Mouse (Mus musculus) embryonic facial prominence, embryonic 12.5 days (tissue): ENCODE results near the gene 2010111I01Rik. TPM values are rescaled to one million over a fixed set of nuclear protein-coding genes. Genes with fewer than 3 reads are reported as not detected.
"Not testable (repeated sequence)": the region's sequence is repeated elsewhere in the genome, so short reads cannot be mapped to it uniquely, and the experiment has no call there.

Experiments used
- ATAC-seq: fragments of 200-750 bp; cut with Nextera tagmentation; 2 replicates; pipeline ENCODE4 v1.8.0; 2017; ENCODE audit not compliant: insufficient number of reproducible peaks, insufficient read depth, low FRiP score, low TSS enrichment
- H3K27ac ChIP-seq: fragments of 300-500 bp; sonication (generic); 2 replicates; pipeline ENCODE4 v1.5.1; 2016; ENCODE audit warnings: mild to moderate bottlenecking
- H3K27me3 ChIP-seq: fragments of 300-500 bp; sonication (generic); 2 replicates; pipeline ENCODE4 v1.6.1; 2016; ENCODE audit warnings: mild to moderate bottlenecking, moderate library complexity
- H3K36me3 ChIP-seq: fragments of 300-500 bp; sonication (generic); 2 replicates; pipeline ENCODE4 v1.6.1; 2016; ENCODE audit warnings: mild to moderate bottlenecking
- H3K4me1 ChIP-seq: fragments of 300-500 bp; sonication (generic); 2 replicates; pipeline ENCODE4 v1.6.1; 2016
- H3K4me2 ChIP-seq: fragments of 300-500 bp; sonication (generic); replicated peaks from 2 replicates; pipeline ENCODE4 v1.6.1; 2016; ENCODE audit warnings: mild to moderate bottlenecking, moderate library complexity
- H3K4me3 ChIP-seq: fragments of 300-500 bp; sonication (generic); 2 replicates; pipeline ENCODE4 v1.5.1; 2016; ENCODE audit warnings: mild to moderate bottlenecking
- H3K9ac ChIP-seq: fragments of 300-500 bp; sonication (generic); 2 replicates; pipeline ENCODE4 v1.6.1; 2016; ENCODE audit warnings: mild to moderate bottlenecking, moderate library complexity
- H3K9me3 ChIP-seq: fragments of 300-500 bp; sonication (generic); 2 replicates; pipeline ENCODE4 v1.6.1; 2016; ENCODE audit warnings: mild to moderate bottlenecking, moderate library complexity
- WGBS: fragments of 180-500 bp; shearing (Covaris S2); methylation state at CpG from one replicate; pipeline ENCODE4 v1.1.7; 2016; 5-methylcytosine and 5-hydroxymethylcytosine counted together
- polyA plus RNA-seq: library from polyadenylated mRNA; unstranded; fragments of >200 nt; fragmentation: Nextera tagmentation; extraction: Ambion mirVana; gene quantifications from 2 replicates; pipeline ENCODE4 v1.2.1, GENCODE M21; 2016

Gene 2010111I01Rik
- polyA plus RNA-seq, 1 experiment from 2014 or later: 144 TPM

DNA sequence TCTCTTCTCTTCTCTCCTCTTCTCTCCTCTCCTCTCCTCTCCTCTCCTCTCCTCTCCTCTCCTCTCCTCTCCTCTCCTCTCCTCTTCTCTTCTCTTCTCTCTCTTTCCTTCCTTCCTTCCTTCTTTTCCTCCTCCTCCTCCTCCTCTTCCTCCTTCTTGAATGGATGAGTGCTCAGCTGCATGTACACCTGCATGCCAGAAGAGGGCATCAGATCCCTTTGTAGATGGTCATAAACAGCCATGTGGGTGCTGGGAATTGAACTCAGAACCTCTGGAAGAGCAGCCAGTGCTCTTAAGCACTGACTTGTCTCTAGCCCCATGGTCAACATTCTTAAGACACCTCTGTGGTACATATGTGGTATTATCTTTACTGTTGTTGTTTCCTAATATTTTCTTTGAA lies 269.8 kb downstream of the 2010111I01Rik start:
- H3K27me3 ChIP-seq, H3K9ac ChIP-seq, H3K36me3 ChIP-seq, H3K9me3 ChIP-seq, H3K4me2 ChIP-seq, H3K27ac ChIP-seq, H3K4me3 ChIP-seq, ATAC-seq: not testable (repeated sequence)
- H3K4me1 ChIP-seq: peaks cover 36% of the 10 kb centered on the region

GRCm38 (mm10) chr13:63235551-63235950 lies 270.9 kb downstream of the 2010111I01Rik start:
- H3K36me3 ChIP-seq: no peaks in the 10 kb centered on the region
- no peaks in the 10 kb centered on the region for H3K27me3 ChIP-seq
- no peak overlapping the region for H3K9ac ChIP-seq
- no peak overlapping the region for H3K4me3 ChIP-seq
- H3K27ac ChIP-seq: no peak overlapping the region
- H3K4me2 ChIP-seq: no peak overlapping the region
- no peaks in the 10 kb centered on the region for H3K9me3 ChIP-seq
- no peak for ATAC-seq
- H3K4me1 ChIP-seq: peaks cover 36% of the 10 kb centered on the region
- WGBS: 69% methylated on average over 3 of the region's 3 CpGs

DNA sequence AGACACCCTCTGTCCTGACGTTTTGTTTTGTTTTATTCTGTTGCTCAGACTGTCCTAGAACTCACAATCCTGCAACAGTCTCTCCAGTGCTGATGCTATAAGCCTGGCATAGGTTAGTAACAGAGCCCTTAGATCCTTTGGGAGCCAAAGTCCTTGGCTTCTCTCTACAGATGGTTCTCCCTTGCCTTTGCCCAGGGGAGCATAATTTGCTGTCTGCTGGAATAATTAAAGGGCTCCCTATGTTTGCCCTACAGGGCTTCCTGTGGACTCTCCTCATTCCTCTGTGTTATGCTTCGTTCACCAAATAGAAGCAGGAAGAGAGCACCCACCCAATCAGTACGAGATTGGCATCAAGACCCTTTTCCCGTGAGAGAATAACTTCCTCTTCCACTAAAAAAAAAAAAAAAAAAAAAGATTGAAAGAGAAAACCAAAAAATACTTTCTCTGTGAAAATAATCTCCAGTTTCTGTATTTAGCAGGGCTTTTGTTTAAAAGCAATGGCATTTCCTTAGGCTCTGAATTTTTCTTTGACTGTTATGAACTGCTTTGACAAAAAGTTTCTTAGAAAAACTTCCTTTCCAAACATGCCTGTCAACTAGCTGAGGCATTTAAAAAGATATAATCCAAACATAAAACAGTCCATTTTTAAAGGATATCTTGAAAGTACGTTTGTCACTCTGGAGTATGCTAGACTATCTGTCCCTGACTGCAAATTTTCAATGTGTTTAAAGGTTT lies 271.6 kb downstream of the 2010111I01Rik start:
- Histone ChIP-seq H3K4me2 (no peak overlapping the region), H3K9ac (no peak overlapping the region), H3K36me3 (no peaks in the 10 kb centered on the region), H3K4me1 (peaks cover 38% of the 10 kb centered on the region), H3K27ac (no peak overlapping the region; the same call in 1 of the 2 replicates), H3K4me3 (no peak overlapping the region), H3K9me3 (no peaks in the 10 kb centered on the region), H3K27me3 (no peaks in the 10 kb centered on the region)
- ATAC-seq: no peak
- WGBS: 36% methylated on average over 5 of the region's 5 CpGs

- H3K27ac ChIP-seq: 0 out of 2 replicates have a peak overlapping the region, but pooled peaks have one; percentile 25
Measured at GRCm38 (mm10) chr13:63238045-63238444, 273.4 kb downstream of the 2010111I01Rik start.

GRCm38 (mm10) chr13:63239301-63239804 lies 274.7 kb downstream of the 2010111I01Rik start:
- H3K4me3 ChIP-seq: peak overlapping the region; percentile 81
- peak overlapping the region; percentile 83 for H3K9ac ChIP-seq
- ATAC-seq: peak; percentile 74
- H3K27ac ChIP-seq: peak overlapping the region; percentile 96
- H3K4me1 ChIP-seq: peaks cover 49% of the 10 kb centered on the region
- H3K36me3 ChIP-seq: peaks cover 8% of the 10 kb centered on the region; the same call in 1 of the 2 replicates
- no peaks in the 10 kb centered on the region for H3K27me3 ChIP-seq
- 7% methylated on average over 11 of the region's 11 CpGs for WGBS
- H3K9me3 ChIP-seq: no peaks in the 10 kb centered on the region
- H3K4me2 ChIP-seq: peak overlapping the region; percentile 72

More at GRCm38 (mm10) chr13:63238045-63238444, 273.4 kb downstream of the 2010111I01Rik start:
- WGBS: 89% methylated on average over 7 of the region's 7 CpGs
- Histone ChIP-seq H3K9ac (no peak overlapping the region), H3K36me3 (peaks cover 4% of the 10 kb centered on the region; the same call in 1 of the 2 replicates), H3K9me3 (no peaks in the 10 kb centered on the region), H3K27me3 (no peaks in the 10 kb centered on the region), H3K4me3 (no peak overlapping the region), H3K4me1 (peaks cover 42% of the 10 kb centered on the region), H3K4me2 (no peak overlapping the region)
- no peak for ATAC-seq

- Histone ChIP-seq H3K4me2 (peak overlapping the region; percentile 72), H3K4me3 (peak overlapping the region; percentile 81), H3K9me3 (no peaks in the 10 kb centered on the region), H3K4me1 (peaks cover 55% of the 10 kb centered on the region), H3K36me3 (peaks cover 10% of the 10 kb centered on the region; the same call in 1 of the 2 replicates), H3K9ac (peak overlapping the region; percentile 83), H3K27me3 (no peaks in the 10 kb centered on the region), H3K27ac (peak overlapping the region; percentile 96)
- under 1% methylated on average over 47 of the region's 51 CpGs for WGBS
- peak; percentile 75 for ATAC-seq
Measured at GRCm38 (mm10) chr13:63239877-63240671, 275.4 kb downstream of the 2010111I01Rik start.

DNA sequence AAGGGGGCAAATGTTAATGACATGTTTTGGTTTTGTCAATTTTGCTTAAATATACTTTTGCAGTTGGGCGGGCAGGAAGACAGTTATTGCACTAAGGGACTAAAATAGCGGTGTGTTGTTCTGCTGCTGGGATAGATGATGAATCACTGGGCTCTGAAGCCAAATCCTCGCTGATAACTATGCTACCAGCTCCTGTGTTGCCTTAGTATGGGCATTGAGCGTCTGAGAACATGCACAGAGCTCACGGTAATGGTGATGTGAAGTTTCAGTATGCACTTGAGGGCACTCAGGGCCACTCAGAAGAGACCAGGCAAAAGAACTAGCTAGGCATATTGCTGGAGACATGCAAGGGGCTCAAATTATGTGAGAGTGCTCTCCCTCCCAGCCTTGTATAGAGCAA lies 276.1 kb downstream of the 2010111I01Rik start:
- 27% methylated on average over 5 of the region's 5 CpGs for WGBS
- H3K27ac ChIP-seq: peak overlapping the region; percentile 96
- H3K4me1 ChIP-seq: peaks cover 56% of the 10 kb centered on the region
- H3K9me3 ChIP-seq: no peaks in the 10 kb centered on the region
- H3K36me3 ChIP-seq: peaks cover 10% of the 10 kb centered on the region; the same call in 1 of the 2 replicates
- H3K4me3 ChIP-seq: peak overlapping the region; percentile 81
- peak overlapping the region; percentile 72 for H3K4me2 ChIP-seq
- peak overlapping the region; percentile 83 for H3K9ac ChIP-seq
- H3K27me3 ChIP-seq: no peaks in the 10 kb centered on the region
- no peak for ATAC-seq

DNA sequence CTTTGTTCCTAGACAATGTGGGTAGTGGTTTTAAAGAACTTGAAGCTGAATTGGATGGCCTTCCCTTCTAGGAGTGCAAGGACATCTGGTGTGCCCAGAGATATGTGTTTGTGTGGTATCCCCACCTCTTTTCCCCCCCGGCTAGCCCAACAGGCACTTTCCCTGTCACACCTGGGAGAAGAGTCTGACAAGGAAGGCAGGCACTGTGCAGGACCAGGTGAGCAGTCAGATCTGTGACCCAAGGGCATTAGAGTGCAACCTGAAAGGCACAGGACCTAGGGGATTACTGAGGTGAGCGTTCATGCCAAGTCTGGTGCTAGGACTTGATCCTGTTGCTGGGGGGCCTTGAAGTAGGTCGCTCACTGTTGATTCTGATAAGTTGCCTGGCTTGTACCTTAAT lies 277.0 kb downstream of the 2010111I01Rik start:
- Histone ChIP-seq H3K4me3 (peak overlapping the region; percentile 81), H3K27me3 (no peaks in the 10 kb centered on the region), H3K27ac (peak overlapping the region; percentile 96), H3K9me3 (no peaks in the 10 kb centered on the region), H3K9ac (peak overlapping the region; percentile 83), H3K36me3 (peaks cover 10% of the 10 kb centered on the region; the same call in 1 of the 2 replicates), H3K4me2 (peak overlapping the region; percentile 72), H3K4me1 (peaks cover 59% of the 10 kb centered on the region)
- ATAC-seq: no peak
- WGBS: 66% methylated on average over 3 of the region's 3 CpGs

GRCm38 (mm10) chr13:63242401-63243192 lies 277.9 kb downstream of the 2010111I01Rik start:
- Histone ChIP-seq H3K27me3 (no peaks in the 10 kb centered on the region), H3K4me1 (peaks cover 64% of the 10 kb centered on the region), H3K36me3 (peaks cover 11% of the 10 kb centered on the region; the same call in 1 of the 2 replicates), H3K9me3 (no peaks in the 10 kb centered on the region), H3K9ac (peak overlapping the region; percentile 83), H3K27ac (peak overlapping the region; percentile 96), H3K4me3 (peak overlapping the region; percentile 81), H3K4me2 (peak overlapping the region; percentile 72)
- ATAC-seq: no peak
- 64% methylated on average over 10 of the region's 10 CpGs for WGBS

- peak overlapping the region; percentile 40 for H3K4me2 ChIP-seq
- peak overlapping the region; percentile 18 for H3K4me3 ChIP-seq
- no peaks in the 10 kb centered on the region for H3K9me3 ChIP-seq
- WGBS: 73% methylated on average over 5 of the region's 5 CpGs
- H3K36me3 ChIP-seq: peaks cover 15% of the 10 kb centered on the region; the same call in 1 of the 2 replicates
- H3K4me1 ChIP-seq: peaks cover 63% of the 10 kb centered on the region
- H3K27me3 ChIP-seq: no peaks in the 10 kb centered on the region
- no peak for ATAC-seq
- H3K27ac ChIP-seq: peak overlapping the region; percentile 47; the same call in 1 of the 2 replicates
- peak overlapping the region; percentile 36; the same call in 1 of the 2 replicates for H3K9ac ChIP-seq
Measured at GRCm38 (mm10) chr13:63243586-63243985, 278.9 kb downstream of the 2010111I01Rik start.

- Histone ChIP-seq H3K9me3 (no peaks in the 10 kb centered on the region), H3K36me3 (peaks cover 15% of the 10 kb centered on the region; the same call in 1 of the 2 replicates), H3K4me2 (peak overlapping the region; percentile 40), H3K4me1 (peaks cover 64% of the 10 kb centered on the region), H3K27ac (peak overlapping the region; percentile 77), H3K4me3 (peak overlapping the region; percentile 18; the same call in 1 of the 2 replicates), H3K9ac (peak overlapping the region; percentile 42), H3K27me3 (no peaks in the 10 kb centered on the region)
- 56% methylated on average over 3 of the region's 3 CpGs for WGBS
- ATAC-seq: no peak
Measured at GRCm38 (mm10) chr13:63244425-63244824, 279.7 kb downstream of the 2010111I01Rik start.
